Mouse (Mus musculus) brain, embryonic 14.5 days (tissue): ENCODE data around the gene Auts2.

Source experiments
- CTCF ChIP-seq: fragments of 200-500 bp; IDR thresholded peaks from 2 replicates; pipeline ENCODE4 v1.5.1; 2012; ENCODE audit warnings: inconsistent platforms, mild to moderate bottlenecking, moderate library complexity, borderline replicate concordance; ENCODE audit not compliant: insufficient read depth, insufficient read length; ENCODE audit errors: extremely low read depth
- POLR2A ChIP-seq: fragments of 200-500 bp; IDR thresholded peaks from 2 replicates; pipeline ENCODE4 v1.6.1; 2012; ENCODE audit warnings: mild to moderate bottlenecking, inconsistent platforms, borderline replicate concordance; ENCODE audit not compliant: poor library complexity, insufficient read depth, insufficient read length, severe bottlenecking; ENCODE audit errors: extremely low read depth

DNA sequence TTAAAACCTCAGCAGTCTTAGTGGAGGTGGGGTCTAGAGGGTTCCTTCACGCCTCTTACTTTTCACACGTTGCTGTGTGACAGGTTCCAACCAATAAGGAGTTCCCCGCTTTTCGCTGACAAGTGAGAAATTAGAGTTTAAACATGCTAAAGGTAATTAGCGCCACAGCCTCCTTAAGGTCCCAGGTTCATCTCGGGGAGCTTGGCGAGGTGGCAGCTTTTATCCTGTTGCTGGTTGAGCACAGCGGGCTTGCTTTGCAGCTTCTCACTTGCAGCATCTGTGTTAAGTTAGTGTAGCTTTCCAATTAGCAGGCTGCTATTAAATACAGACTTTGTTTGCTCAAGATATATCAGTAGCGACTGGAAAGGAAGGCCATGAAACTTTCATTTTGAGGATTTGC, 564.2 kb downstream of the Auts2 start:
- TF ChIP-seq POLR2A (no peak), CTCF (no peak)
